Mouse (Mus musculus): ENCODE results near the gene Myo1f. TPM values are rescaled to one million over a fixed set of nuclear protein-coding genes. Genes with fewer than 3 reads are reported as not detected.

Myo1f gene
- total RNA-seq, 2 experiments from 2014 or later, result 2.2 to 2.8 TPM

DNA sequence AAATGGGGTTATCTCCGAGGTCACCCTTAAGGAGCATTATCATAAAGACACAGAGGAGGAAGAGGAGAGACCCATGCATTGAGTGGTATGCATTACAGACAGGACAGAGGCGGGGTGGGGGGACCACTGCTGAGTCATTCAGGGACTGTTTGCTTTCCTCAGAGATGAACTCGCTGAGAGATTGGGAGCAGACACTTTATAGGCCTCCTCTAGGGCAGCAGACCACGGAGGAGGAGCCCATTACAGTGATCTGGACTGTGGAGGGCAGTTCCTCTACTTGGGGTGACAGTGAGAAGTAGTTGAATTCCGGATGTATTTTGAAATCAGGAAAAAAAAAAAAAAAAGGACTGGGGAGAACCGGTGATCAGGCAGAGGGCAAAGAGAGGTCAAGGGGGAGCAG is 84.2 kb downstream of the Myo1f start:
- intact Hi-C loops (cut with DNase I), result no loop called here
- DNase-seq, result no peak

DNA sequence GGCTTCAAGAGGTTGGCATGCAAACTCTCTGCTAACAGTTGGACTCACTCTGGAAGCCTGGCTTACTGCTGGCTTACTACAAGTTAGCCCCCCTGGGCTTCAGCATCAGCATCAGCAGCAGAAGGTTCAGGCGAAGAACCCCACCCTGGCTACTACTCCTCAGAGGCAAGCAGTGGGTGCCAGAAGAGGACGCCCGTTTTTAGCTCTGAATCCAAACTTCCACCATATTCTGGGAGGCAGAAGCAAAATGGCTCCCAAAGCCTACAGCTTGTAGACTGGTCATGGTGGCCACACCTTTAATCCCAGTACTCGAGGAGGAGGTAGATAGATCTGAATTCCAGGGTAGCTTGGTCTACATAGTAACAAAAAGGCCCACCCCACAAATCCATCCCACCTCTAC is 88.6 kb downstream of the Myo1f start:
- no peak for DNase-seq
- intact Hi-C loops (cut with DNase I), result no loop called here

DNA sequence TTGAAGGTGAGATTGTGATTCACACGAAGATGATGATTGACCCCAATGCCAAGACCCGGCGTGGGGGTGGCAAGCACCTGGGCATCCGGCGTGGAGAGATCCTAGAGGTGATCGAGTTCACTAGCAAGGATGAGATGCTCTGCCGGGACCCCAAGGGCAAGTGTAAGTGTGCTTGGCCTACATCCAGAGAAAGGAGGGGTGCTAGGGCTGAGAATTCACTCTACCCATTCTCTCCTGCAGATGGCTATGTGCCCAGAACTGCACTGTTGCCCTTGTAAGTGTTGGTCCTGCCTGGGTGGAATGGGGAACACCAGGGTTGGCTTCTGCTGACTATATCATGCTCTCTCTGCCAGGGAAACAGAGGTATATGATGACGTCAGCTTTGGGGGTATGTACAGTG is 89.6 kb downstream of the Myo1f start:
- no peak for DNase-seq
- intact Hi-C loops (cut with DNase I), result no loop called here

DNA sequence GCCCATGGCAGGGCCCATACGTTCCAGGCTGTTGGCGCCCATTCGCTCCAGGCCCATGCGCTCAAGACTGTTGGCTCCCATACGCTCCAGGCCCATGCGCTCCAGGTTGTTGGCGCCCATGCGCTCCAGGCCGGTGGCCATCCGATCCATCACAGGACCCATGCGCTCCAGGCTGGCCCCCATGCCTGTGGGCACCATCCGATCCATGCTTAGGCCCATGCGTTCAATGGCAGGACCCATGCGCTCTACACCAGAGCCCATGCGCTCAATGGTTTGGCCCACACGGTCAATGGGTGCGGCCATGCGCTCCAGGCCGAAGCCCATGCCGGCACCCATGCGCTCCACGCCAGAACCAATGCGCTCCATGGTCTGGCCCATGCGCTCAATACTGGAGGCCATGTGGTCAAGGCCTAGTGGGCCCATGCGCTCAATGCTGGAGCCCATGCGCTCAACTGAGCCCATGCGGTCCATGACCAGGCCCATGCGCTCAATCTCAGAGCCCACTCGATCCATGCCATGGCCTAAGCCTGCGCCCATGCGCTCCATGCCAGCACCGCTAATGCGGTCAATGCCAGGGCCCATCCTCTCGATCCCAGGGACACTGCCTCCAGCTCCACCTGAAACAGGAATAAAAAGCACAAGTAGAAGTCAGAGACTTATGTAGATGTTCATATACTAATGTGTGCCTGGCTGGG is 94.4 kb downstream of the Myo1f start:
- intact Hi-C loops (cut with DNase I), result no loop called here
- DNase-seq, result no peak

Other genes starting within 250 kb of the Myo1f start
- 1 to 10 TPM; 6.2 to 6.4 TPM for gene Zfp81, start 196.8 kb upstream of the Myo1f start, total RNA-seq (2021)
- 1 to 10 TPM; 4.2 to 5.0 TPM for gene Zfp101, start 161.1 kb upstream of the Myo1f start, total RNA-seq (2021)
- not detected for gene Actl9, start 122.8 kb upstream of the Myo1f start, total RNA-seq (2021)
- gene Adamts10, start 31.5 kb upstream of the Myo1f start, total RNA-seq (2021), result 10 to 100 TPM; 18.3 to 19.7 TPM
- gene Zfp414, start 73.4 kb downstream of the Myo1f start, total RNA-seq (2021), result 10 to 100 TPM in 1 of 2 experiments, 1 to 10 TPM in 1; 9.8 to 10.6 TPM
- under 1 TPM in 1 of 2 experiments, not detected in 1; 0.22 TPM for gene Pram1, start 82.3 kb downstream of the Myo1f start, total RNA-seq (2021)
- 10 to 100 TPM; 82.5 to 83.7 TPM for gene Hnrnpm, start 131.2 kb downstream of the Myo1f start, total RNA-seq (2021)
- 100 to 1,000 TPM; 141 to 157 TPM for gene March2, start 163.0 kb downstream of the Myo1f start, total RNA-seq (2021)
- 100 to 1,000 TPM; 269 to 304 TPM for gene Rab11b, start 204.8 kb downstream of the Myo1f start, total RNA-seq (2021)
- gene Angptl4, start 226.1 kb downstream of the Myo1f start, total RNA-seq (2021), result 10 to 100 TPM; 18.2 to 58.8 TPM